Mouse (Mus musculus): ENCODE results near the gene Gemin7.

DNA sequence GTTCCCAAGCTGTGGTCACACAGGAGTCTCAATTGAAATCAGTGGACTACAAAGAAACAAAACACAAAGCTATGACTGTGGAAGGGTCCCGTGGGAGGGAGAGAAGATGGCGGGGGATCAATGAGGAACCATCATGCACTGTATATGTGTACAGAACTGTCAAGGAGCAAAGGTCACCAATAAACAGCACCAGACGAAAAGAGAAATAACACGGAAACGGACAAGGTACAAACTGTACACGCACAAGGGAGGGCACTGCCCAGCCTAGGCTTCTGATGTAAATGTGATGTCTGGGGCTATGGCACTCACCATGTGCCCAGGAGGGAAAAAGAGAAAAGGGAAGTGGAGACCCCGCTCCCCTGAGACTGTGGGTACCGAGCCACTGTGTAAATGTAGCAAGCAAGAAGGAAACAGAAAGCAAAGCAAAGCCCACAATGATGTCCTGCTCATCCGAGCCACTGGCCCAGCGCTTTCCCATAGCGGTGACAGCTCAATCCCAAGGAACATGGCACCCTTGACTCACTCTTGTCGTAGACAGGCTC lies 37.7 kb upstream of the Gemin7 start:
- TF ChIP-seq CTCF (IDR thresholded peaks at IDR 0.05; ENCODE audit: extremely low read depth, insufficient read depth, insufficient read length, insufficient replicate concordance) (no peak), POLR2A (IDR thresholded peaks at IDR 0.05; ENCODE audit: low read depth, low read length) (no peak)

All from spleen, adult 2 months (tissue).